Mouse (Mus musculus): Measurements from ENCODE around the gene Bloc1s1. TPM values are rescaled to one million over a fixed set of nuclear protein-coding genes. Genes with fewer than 3 reads are reported as not detected.

The Bloc1s1 gene
- total RNA-seq, 2 experiments from 2014 or later, result 194 to 199 TPM

DNA sequence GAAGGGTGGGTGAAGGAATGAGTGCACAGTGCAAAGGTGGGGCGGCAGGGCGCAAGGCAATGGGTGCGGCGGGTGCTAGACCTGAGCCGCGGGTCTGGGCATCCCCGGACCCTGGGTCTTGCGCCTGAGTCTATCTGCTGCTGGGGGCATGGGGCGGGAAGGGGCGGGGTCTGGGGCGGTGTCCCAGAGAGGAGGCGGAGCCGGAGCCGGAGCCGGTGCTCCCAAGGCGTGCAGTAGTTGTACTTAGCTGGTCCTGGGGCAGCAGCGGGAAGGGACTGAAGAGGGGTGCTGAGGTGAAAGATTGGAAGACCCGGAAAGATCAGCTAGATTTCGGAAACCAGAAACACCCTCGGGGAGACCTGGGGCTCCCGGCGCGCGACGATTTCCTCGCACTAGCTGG lies 9.7 kb upstream of the Bloc1s1 start, which contains the start of gene Itga7:
TSS of gene Itga7 (plus strand) at position 245 of the 400 bp plus-strand sequence.
- DNase-seq, result peak; percentile 62 to 65

DNA sequence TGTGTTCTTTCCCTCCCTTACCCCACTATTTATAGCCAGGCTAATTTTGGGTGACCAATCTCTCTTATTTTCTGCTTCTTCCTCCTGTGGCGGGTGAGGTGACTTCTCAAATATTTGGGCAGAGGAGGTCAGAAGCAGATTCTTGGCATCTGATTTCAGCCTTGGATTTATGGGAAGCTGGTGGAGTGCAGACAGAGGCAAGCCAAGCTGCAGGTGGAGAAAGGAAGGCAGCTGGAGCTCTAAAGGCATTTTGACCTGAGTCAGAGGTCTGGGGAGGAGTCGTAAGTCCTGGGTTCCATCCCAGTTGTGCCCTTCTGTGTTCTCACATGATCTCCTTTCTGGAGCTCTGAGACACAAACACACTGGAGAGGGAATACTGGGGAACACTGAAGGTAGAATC lies 7.6 kb upstream of the Bloc1s1 start:
- peak; percentile 65 to 70 for DNase-seq

GRCm38 (mm10) chr10:128929638-128930378 lies 6.0 kb upstream of the Bloc1s1 start:
- DNase-seq, result no peak

DNA sequence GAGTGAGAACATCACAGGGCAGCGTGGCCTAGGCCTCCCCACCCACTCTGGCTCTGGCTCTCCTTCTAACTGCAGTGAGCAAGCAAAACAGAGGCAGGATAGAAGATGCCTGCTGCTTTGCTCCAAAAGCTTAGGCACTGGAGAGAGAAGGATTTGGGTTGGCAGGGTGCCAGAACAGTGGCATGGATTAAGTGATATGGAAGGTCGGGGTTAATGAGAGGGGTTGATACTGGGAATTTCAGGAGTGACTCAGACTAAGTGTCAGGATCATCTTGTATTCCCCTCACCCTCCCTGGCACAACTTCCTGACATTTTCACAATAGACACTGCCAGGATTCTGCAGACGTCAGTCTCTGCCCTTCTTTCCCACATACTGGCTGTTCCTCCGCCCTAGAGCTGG lies 4.5 kb upstream of the Bloc1s1 start:
- DNase-seq, result peak in 1 of 2 experiments; percentile 33

GRCm38 (mm10) chr10:128923013-128923691 lies 683 bp downstream of the Bloc1s1 start:
- peak; percentile 97 to 98 for DNase-seq

GRCm38 (mm10) chr10:128922822-128923012 lies 1.1 kb downstream of the Bloc1s1 start, which contains the start of gene Rdh5:
TSS of gene Rdh5 (minus strand) at chr10:128922888.
- DNase-seq, result no peak

DNA sequence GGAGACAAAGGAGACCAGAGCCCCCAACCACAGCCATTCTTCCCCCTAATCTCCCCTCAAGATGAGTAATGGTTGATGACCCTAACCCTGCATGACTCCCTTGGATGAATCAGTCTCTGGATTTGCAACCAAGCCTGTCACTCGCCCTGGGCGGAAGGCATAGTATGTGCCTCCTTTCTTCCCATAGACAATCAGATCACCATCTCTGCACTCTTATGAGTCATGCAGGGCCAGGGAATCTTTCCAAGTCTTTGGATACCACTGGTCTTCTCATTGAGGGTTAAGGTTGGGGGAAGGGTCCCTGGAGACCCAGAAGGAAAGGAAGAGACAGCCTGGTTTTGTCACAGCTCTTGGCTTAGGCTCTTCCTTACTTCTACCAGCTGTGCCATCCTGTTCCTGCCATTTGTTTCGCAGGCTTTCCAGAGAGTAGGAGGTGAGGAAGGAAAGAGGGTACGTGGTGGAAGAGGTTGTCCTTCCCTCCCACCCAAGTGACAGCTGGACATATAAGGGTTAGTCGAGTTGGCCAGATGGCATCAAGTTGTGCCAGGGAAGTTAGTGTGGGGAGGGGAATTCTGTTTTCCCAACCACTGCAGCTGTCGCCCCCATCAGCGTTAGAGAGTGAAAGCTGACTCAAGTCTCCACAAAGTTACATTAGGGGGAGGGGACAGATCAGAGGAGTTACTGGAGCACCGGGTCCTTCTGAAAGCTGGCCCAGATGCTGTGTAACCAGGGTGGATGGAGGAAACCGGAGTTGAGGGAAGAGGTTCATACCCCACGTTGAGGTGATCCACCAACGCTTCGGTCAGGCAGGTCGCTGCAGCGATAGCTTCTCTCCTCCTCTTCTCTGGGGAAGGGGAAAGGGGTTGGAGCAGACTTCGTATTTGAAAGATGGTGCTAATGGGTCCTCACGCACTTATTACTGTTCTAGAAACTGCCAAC lies 1.7 kb downstream of the Bloc1s1 start:
- peak in 1 of 2 experiments; percentile 24 for DNase-seq

GRCm38 (mm10) chr10:128921251-128921650 lies 2.6 kb downstream of the Bloc1s1 start:
- DNase-seq, result no peak

- DNase-seq, result peak; percentile 55 to 66
Observed at GRCm38 (mm10) chr10:128920736-128921161, 3.1 kb downstream of the Bloc1s1 start.

DNA sequence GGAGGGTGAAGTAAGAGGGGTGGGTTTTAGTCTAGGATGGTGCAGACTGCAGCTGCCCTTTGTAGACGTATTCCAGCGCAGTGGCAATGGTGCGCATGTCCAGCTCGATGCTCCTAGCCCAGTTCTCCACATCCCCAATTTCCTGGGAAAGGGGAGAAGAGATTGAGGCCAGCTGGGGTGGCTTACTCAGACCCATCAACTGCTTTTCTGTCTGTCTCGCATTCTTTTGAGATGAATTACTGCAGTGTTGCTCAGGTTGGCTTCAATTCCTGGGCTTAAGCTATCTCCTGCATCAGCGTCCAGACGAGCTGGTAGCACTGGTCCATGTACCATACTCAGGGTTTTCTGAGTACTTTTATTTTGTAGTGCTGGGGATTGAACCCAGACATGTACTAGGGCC lies 3.9 kb downstream of the Bloc1s1 start:
- DNase-seq, result no peak

DNA sequence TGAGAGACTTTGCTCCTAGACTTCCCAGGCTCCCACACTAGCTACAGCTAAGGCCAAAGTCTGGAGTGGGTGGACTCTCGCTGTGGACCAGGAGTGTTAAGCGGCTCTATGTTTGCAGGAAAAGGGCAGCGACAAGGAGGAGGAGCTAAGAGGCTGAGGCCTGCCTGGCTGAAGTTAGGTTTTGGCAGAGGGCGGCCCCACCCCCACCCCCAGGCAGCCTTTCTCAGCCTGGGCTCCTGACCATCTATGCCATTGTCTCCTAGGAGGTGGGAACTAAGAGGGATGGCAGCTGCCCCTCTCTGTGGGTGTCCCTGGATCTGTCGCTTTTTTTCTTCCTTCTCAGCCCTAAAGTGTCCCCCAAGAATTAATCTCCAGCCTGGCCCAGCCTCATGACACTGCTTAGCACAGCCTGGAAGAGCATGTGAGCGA lies 4.6 kb downstream of the Bloc1s1 start:
- peak; percentile 51 to 53 for DNase-seq

GRCm38 (mm10) chr10:128918246-128918645 lies 5.6 kb downstream of the Bloc1s1 start:
- peak; percentile 58 to 59 for DNase-seq

DNA sequence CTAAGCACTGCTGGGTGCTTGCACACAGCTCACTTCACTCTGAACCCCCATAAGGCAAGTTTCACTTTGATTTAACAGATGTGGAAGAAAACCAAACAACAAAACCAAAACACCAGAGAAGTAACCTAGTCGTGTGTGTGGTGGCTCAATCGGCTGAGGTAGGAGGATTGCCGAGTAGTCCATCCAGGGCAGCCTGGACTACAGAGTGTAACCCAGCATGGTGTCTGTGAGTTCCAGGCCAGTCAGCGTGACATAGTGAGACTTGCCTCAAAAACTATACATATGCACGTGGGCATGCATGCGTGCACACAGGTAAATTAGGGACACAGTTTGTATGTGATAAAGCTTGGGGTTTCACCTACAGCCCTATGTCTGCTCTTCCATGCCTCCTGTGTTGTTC lies 6.4 kb downstream of the Bloc1s1 start:
- no peak for DNase-seq

GRCm38 (mm10) chr10:128916665-128917064 lies 7.2 kb downstream of the Bloc1s1 start:
- no peak for DNase-seq

DNA sequence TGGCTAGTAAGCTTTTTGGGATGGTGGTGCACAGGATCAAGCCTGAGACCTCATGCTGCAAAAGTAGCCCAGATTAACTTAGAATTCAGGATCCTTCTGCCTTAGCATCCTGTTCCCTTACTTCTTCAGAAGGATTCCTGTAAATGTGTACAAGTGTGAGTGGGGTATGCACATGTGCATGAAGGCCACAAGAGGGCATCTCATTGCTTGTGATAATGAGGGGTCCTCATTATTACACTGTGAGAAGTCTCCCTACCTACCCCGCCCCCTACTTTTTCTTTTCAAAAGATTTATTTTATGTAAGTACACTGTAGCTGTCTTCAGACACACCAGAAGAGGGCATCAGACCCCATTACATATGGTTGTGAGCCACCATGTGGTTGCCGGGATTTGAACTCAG lies 8.3 kb downstream of the Bloc1s1 start:
- no peak for DNase-seq

GRCm38 (mm10) chr10:128913696-128914095 lies 10.1 kb downstream of the Bloc1s1 start:
- no peak for DNase-seq

- peak; percentile 82 to 94 for DNase-seq
Observed at GRCm38 (mm10) chr10:128913219-128913618, 10.6 kb downstream of the Bloc1s1 start.

- DNase-seq, result no peak
Observed at GRCm38 (mm10) chr10:128912791-128913190, 11.0 kb downstream of the Bloc1s1 start.

- no peak for DNase-seq
Observed at GRCm38 (mm10) chr10:128912268-128912667, 11.6 kb downstream of the Bloc1s1 start.

DNA sequence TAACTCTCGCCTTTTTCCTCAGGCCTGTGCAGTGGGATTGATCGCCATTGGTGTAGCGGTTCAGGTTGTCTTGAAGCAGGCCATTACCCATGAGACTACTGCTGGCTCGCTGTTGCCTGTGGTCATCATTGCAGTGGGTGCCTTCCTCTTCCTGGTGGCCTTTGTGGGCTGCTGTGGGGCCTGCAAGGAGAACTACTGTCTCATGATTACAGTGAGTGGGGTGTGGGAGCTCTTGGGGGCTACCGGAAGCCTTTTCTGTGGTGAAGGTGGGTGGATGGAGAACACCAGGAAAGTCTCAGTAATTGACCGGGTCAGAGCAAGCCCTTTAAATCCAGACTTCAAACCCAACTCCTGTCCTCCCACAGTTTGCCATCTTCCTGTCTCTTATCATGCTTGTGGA lies 12.4 kb downstream of the Bloc1s1 start:
- no peak for DNase-seq

- peak; percentile 63 to 74 for DNase-seq
Observed at GRCm38 (mm10) chr10:128910066-128910841, 13.6 kb downstream of the Bloc1s1 start.

GRCm38 (mm10) chr10:128909567-128910028 lies 14.2 kb downstream of the Bloc1s1 start:
- DNase-seq, result peak; percentile 86 to 93
